Mouse (Mus musculus) thymus, postnatal 10 days (tissue): ENCODE data around the gene Cdc14b.

ENCODE experiments used
- DNase-seq, 2 experiments: peaks; one replicate each; pipeline ENCODE4 v3.0.0; 2021; ENCODE audit warnings: low spot score in 2 of 2

Cdc14b gene

DNA sequence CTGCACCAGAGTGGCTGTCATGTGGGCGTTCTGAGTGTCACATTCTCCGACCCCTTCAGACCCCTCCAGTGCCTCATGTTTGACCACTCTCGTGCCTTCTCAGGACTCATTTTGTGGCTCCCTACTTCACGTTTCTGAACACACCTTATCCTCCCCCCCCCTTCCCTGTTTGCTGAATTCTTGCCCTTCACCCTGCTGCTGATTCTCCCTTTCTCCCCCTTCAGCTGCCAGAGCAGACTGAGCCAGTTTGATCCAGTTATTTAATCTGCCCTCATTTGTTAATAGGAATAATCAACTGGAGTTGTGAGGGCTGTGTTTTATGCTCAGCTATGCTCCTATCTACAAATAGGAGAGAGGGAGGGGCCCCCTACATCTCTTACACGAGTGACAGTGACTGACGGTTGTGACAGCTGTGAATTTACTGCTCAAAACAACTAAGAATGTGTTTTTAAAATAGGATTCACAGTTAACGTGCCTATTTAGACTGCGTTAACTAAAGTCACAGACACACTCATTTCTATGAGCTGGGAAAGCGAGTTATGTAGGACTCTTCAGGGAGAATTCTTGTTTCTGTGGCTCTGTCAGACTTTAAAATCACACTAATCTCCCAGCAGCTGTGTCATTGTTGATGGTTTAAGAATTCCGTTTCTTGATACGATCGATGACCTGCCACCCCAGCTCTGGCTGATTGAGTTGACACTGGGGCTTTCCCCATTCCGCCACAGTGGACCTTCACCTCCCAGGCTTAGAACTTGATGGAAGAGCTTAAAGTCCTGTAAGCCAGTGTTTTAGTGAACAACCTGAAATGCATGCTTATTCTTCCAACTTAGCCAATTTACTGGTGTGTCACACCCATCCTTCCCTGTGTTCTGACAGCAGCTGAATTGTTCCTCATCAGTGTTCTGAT lies 96.1 kb downstream of the Cdc14b start:
- no peak for DNase-seq

- no peak for DNase-seq
These were observed 97.1 kb downstream of the Cdc14b start for GRCm38 (mm10) chr13:64178000-64178399.

DNA sequence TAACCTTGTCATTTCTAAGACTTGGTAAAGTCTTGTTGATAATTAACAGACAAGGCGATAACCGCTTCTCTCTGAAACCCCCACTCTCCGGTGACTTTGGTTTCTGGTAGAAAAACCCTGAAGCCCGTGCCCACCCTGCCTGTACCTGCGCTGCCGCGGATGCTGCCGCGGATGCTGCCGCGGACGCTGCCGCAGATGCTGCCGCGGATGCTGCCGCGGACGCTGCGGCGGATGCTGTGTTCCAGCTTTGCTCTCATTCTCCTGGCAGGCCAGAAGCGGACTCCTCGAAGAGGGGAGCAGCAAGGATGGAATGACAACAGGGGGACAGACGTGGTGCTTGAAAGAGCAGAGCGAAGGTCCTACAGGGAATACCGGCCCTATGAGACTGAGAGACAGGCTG lies 105.3 kb downstream of the Cdc14b start:
- no peak for DNase-seq

GRCm38 (mm10) chr13:64163147-64163715 lies 111.9 kb downstream of the Cdc14b start:
- no peak for DNase-seq

DNA sequence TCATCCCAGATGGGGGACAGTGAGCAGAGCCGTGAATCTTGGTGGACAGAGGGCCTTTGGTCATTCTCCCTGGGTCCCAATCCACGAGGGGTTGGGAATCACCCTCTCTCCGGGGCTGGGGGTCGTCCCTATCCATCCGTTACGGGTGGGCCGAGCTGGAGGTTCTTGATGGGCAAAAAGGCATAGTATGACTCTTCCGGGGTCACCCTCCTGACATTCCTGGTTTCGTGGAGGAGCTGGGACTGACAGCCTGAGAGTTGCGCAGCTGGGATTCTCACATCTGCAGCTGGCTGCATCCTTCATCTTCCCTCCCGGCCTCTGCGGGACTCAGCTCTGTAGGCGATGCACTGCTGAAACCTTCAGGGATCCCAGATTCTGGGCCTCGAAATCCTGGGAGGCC lies 112.5 kb downstream of the Cdc14b start:
- peak in 1 of 2 experiments; percentile 9 for DNase-seq

GRCm38 (mm10) chr13:64161916-64162611 lies 113.0 kb downstream of the Cdc14b start:
- DNase-seq = peak; percentile 45 to 50

DNA sequence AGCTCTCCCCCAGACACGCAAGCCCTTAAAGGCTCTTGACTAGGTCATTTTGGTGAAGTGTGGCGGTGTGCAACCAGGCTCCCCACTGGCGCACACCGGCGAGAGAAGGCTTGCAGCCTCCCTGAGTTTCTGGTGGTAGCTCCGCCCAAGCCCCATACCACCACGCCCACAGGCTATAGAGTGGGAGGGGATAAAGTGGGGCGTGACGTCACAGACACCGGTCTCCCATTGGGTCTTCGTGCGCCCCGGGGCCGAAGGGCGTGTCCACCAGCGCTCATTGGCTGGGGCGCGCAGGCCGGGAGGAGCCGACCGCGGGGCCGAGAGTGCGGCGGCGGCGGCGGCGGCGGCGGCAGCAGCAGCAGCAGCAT lies 113.6 kb downstream of the Cdc14b start, which contains the start of gene Habp4:
Habp4 (plus strand) TSS at position 277 of the 368 bp plus-strand sequence.
- DNase-seq = peak; percentile 98

GRCm38 (mm10) chr13:64156966-64157365 lies 118.1 kb downstream of the Cdc14b start:
- no peak for DNase-seq

- DNase-seq = no peak
These were observed 119.9 kb downstream of the Cdc14b start for GRCm38 (mm10) chr13:64155171-64155571.

DNA sequence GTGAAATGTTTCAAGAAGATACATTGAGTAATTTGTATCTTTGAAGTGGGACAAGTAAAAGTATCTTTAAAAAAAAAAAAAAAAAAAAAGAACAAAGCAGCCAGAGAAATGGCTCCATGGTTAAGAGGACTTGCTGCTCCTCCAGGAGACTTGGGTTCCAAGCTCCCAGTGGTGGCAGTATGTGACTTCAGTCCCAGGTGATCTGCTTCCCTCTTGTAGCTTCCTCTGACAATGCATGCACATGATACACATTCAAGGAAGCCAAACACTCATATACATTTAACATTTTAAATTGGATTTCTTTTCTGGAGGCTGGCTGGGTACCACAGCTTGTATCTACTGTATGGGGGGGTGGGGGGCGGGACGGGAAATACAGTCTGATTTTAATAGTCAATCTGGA lies 120.4 kb downstream of the Cdc14b start:
- DNase-seq = no peak

- peak in 1 of 2 experiments; percentile 26 for DNase-seq
These were observed 121.3 kb downstream of the Cdc14b start for GRCm38 (mm10) chr13:64153751-64154267.

DNA sequence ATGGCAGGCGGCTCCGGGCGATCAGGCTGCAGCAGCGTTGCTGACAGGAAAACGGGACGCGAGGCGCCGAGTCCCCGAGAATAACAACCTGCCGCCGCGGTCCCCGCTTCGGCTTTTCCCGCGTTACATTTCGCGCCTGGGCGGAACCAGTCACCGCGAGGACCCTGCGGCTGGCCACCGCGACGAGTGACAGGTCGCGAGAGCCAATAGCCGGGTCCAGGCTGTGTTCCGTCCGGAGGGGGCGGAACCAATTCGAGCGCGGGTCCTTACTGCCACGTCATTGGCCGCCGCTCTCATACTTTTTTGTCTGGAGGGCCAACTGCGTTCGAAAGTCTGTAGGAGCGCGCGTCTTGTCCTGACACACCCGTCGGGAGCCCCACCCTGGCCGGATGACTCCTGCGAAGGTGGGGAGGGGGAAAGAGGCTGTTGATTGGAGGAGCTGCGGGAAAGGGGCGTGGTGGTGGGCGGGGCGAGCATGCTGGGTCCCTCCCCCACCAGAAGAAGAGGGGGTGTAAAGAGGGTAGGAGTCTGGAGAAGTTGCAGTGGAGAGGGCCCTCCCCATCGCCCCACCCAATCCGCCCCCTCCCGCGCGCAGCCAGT lies 121.9 kb downstream of the Cdc14b start, which contains the start of gene Zfp367:
Zfp367 (minus strand) TSS at position 120 of the 600 bp plus-strand sequence.
- DNase-seq = peak; percentile 99 to 100

DNA sequence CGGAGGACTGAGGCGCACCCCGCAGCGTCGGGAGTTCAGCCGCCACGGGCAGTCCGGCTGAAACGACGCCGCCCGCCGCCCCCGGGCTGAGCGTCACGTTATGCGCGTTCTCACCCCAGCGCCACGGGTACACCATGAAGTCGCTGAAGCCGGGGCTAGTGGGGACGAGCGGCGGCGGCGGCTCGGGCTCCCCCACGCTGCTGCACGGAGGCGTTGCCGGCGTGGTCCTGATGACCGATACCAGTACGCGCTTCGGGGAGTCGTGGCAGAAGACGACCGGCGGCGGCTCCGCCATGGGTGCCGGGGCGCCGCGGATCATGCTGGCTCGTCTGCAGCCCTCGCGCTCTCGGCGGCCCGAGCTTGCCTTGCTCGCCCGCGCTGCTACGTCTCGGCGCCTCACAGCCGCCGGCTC lies 122.4 kb downstream of the Cdc14b start:
- peak in 1 of 2 experiments; percentile 37 for DNase-seq

GRCm38 (mm10) chr13:64152241-64152669 lies 122.8 kb downstream of the Cdc14b start:
- peak; percentile 68 to 72 for DNase-seq

DNA sequence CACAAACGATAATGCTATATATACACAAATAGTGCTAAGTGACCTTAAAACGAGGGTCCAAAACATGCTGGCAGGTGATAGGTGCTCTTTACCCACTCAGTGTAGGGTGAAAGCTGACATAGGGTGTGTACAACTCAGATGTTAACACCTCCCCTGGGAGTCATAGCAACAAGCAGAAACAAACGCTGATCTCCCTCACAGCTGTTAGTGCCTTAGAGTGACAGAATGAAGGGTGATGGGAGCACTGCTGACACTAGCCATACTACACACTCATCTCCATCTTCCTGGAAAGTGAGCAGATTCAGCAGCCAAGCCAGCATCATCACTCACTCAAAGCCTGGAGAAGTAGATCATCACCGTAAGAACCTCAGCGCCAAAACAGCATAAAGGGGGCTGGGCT lies 125.0 kb downstream of the Cdc14b start:
- DNase-seq = no peak
